Mouse (Mus musculus) ES-E14 (cell line): ENCODE results near the gene Dlgap1.

Source experiments
- HCFC1 ChIP-seq: IDR thresholded peaks from 2 replicates; pipeline ENCODE4 v1.6.1; 2012; ENCODE audit warnings: low read length, inconsistent platforms, borderline replicate concordance; ENCODE audit not compliant: insufficient read depth
- ZC3H11A ChIP-seq: IDR thresholded peaks from 2 replicates; pipeline ENCODE4 v1.6.1; 2012; ENCODE audit warnings: low read depth, mild to moderate bottlenecking, inconsistent platforms, low read length, borderline replicate concordance

DNA sequence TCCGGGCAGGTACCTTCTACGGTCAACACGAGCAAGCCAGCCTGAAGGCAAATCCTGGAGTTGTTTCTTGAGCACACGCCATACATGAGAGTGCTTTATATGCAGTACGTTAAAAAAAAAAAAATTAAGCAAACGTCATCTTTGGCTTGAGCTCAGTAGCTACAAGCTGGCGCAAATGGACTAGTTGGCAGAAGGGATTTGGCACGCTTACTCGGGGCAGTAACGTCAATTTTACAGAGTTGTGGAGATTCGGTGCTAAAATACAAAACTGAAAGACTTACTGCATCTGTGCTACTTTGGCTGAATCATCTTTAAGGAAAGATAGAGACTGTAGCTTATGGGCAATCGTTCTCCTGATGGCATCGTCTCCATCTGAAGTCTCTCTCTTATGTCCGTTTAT is 474.1 kb downstream of the Dlgap1 start:
- TF ChIP-seq HCFC1 (no peak), ZC3H11A (no peak)
